ENCODE assay signal across 21 mouse cellular contexts in the genomic region with DNA sequence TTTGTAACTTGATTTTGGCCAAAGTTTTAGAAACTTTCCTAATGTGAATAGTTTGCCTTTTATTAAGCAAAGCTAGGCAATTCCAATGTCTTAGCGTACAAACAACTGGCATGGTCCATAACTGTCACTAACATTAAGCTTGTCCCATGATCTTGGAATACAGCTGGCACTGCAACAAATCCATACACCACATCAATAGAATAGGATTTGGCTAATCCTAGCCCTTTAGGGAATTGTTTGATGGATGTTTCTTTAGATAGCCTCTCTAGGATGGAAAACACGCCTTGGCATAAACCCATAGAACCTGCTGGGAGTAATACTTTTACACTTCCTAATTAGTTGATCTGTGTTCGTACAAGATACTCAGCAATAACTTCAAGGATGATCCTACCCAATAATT.
"Had no signal": no experiment of that assay in that cellular context is flagged by ENCODE, and none has a peak within 500 bp of the region (broad histone marks: within the 10 kb centered on the region; RNA-seq: fewer than 3 reads in every experiment).

No protein-coding gene starts in this region.

- H3K9ac ChIP-seq: liver, embryonic 13.5 days; liver, embryonic 15.5 days; liver, postnatal 0 days; lung, embryonic 15.5 days; neural tube, embryonic 13.5 days; neural tube, embryonic 15.5 days had no signal

- H3K36me3 ChIP-seq: liver, embryonic 13.5 days; liver, embryonic 15.5 days; lung, embryonic 15.5 days; neural tube, embryonic 13.5 days; neural tube, embryonic 15.5 days had no signal

- ATAC-seq: liver, postnatal 0 days; lung, postnatal 0 days had no signal

- H3K4me1 ChIP-seq: liver, embryonic 13.5 days; liver, embryonic 15.5 days; lung, embryonic 15.5 days; megakaryocyte, embryonic 14.5 days; neural tube, embryonic 13.5 days; neural tube, embryonic 15.5 days had no signal

- H3K27ac ChIP-seq: liver, embryonic 13.5 days; liver, embryonic 15.5 days; lung, embryonic 15.5 days; macrophage; neural tube, embryonic 13.5 days; neural tube, embryonic 15.5 days had no signal

- DNase-seq: liver, embryonic 13.5 days; liver, postnatal 0 days; lung, adult 2 months; lung, postnatal 14 days; lung, postnatal 36 days; right cerebral cortex, adult 18-20 months; right cerebral cortex, postnatal 25 days; right cerebral cortex, postnatal 4 days; spleen, adult 18-20 months; thymus, adult 18-20 months; thymus, postnatal 14 days; thymus, postnatal 36 days had no signal

- H3K4me2 ChIP-seq: liver, embryonic 11.5 days; liver, embryonic 13.5 days; liver, embryonic 15.5 days; lung, embryonic 15.5 days; neural tube, embryonic 13.5 days; neural tube, embryonic 15.5 days had no signal

- H3K4me3 ChIP-seq: liver, embryonic 13.5 days; liver, embryonic 15.5 days; lung, embryonic 15.5 days; megakaryocyte, embryonic 14.5 days; myocyte; neural tube, embryonic 13.5 days; neural tube, embryonic 15.5 days had no signal

- H3K9me3 ChIP-seq: liver, embryonic 13.5 days; liver, embryonic 15.5 days; lung, embryonic 15.5 days; megakaryocyte, embryonic 14.5 days; neural tube, embryonic 13.5 days; neural tube, embryonic 15.5 days had no signal

- H3K27me3 ChIP-seq: liver, embryonic 13.5 days; liver, embryonic 15.5 days; lung, embryonic 15.5 days; megakaryocyte, embryonic 14.5 days; neural tube, embryonic 13.5 days; neural tube, embryonic 15.5 days had no signal
